Comparison of ENCODE assay signal across 8 mouse cellular contexts in the genomic region with DNA sequence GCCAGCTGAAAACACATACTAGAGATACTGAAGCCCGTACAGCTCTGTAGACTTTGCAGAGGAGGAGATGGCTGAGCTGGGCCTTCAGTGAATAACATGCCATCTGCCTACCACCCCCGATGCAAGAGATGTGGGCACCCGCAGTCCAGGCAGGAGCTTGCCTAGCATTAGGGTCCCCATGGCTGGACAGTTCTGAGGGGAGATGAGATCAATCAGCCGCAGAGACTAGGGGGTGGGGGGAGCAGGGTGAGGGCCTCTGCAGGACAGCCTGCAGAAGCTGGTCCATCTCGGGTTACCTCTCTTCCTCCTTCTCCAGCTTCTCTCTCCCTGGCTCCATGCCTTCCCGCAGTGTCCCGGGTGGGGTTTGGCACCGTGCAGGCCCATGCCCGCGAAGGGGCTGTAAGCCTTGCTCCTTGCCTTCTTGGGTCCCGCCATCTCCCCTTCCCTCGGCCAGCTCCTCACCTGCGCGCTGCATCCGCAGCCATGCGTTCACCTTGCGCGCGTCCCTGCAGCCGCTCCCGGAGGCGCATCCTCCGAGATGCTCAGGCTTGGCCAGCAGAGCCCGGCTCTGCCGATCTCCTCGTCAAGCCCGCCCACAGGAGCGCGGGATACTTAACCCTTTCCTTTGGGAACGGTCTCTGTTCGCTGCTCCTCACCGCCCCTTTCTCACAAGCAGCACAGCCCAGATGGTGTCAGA. TPM values are rescaled to one million over a fixed set of nuclear protein-coding genes. Genes with fewer than 3 reads are reported as not detected.
A peak's percentile ranks its signal among the peaks of the same experiment; 100 is the strongest.
DNase-seq lines count a peak whose midpoint lies in the region; ATAC-seq lines count a peak whose summit lies in the region.

A gene (minus strand): TSS at position 544 of the 697 bp plus-strand sequence.

- H3K4me2 ChIP-seq in heart, embryonic 15.5 days: peak within 1 kb of the TSS; percentile 57

- peak within 1 kb of the TSS; percentile 32 for H3K4me3 ChIP-seq in heart, embryonic 15.5 days

- no peak within 1 kb of the TSS for H3K27ac ChIP-seq in heart, embryonic 15.5 days

- no peak for DNase-seq in heart, adult 9 months (ENCODE audit: low spot score in 2 of 2)
- peak; percentile 87 for DNase-seq in cerebellum, adult 9-11 months
- peak; percentile 61 to 69 for DNase-seq in frontal cortex, postnatal 25 days (ENCODE audit: low spot score in 2 of 2)
- DNase-seq in left cerebral cortex, postnatal 25 days (ENCODE audit: low spot score in 2 of 2): peak; percentile 82 to 90
- peak; percentile 85 for DNase-seq in right cerebral cortex, adult 18-20 months
- no peak for DNase-seq in ovary, adult 18-20 months (ENCODE audit: low spot score)
- no peak for DNase-seq in thymus, adult 18-20 months

- H3K4me1 ChIP-seq in heart, embryonic 15.5 days (replicated peaks): peaks cover 5% of the 10 kb centered on the region; the same call in 1 of the 2 replicates

- 5% methylated on average over 32 of the region's 32 CpGs for WGBS in heart, embryonic 15.5 days

- intact Hi-C loops in left cerebral cortex, postnatal 25 days (cut with DNase I): loop anchor here (2.0 kb wide), 1 partner anchor 111 kb away; no protein-coding TSS in a partner anchor

- no peak for ATAC-seq in heart, embryonic 15.5 days (replicated peaks; ENCODE audit: insufficient number of reproducible peaks, insufficient read depth, low FRiP score, low read depth)

- no peaks in the 10 kb centered on the region for H3K9me3 ChIP-seq in heart, embryonic 15.5 days (replicated peaks)

- no peak within 1 kb of the TSS for H3K9ac ChIP-seq in heart, embryonic 15.5 days

- peaks cover 41% of the 10 kb centered on the region for H3K27me3 ChIP-seq in heart, embryonic 15.5 days

- no peaks in the 10 kb centered on the region for H3K36me3 ChIP-seq in heart, embryonic 15.5 days

RNA-seq across cellular contexts. Expression of the gene that starts here (rescaled TPM):
- polyA plus RNA-seq in heart, embryonic 15.5 days (2015; fragmentation: Nextera tagmentation; extraction: Ambion mirVana): 0.18 and 0.33 TPM in 2 replicates
- 10 to 100 TPM; 56.2 to 57.0 TPM for total RNA-seq in left cerebral cortex, postnatal 25 days (2021)

Comparison
In these comparisons a context has a peak if more than half of its experiments do, and no peak if none do; other contexts are left out.
1. DNase-seq: peak in cerebellum, adult 9-11 months (single experiment), frontal cortex, postnatal 25 days (2 of 2), left cerebral cortex, postnatal 25 days (2 of 2) and right cerebral cortex, adult 18-20 months (single experiment); none in heart, adult 9 months (0 of 2), ovary, adult 18-20 months (single experiment) and thymus, adult 18-20 months (0 of 2).